Mouse (Mus musculus): ENCODE results near the gene Ano9.

Ano9 gene

DNA sequence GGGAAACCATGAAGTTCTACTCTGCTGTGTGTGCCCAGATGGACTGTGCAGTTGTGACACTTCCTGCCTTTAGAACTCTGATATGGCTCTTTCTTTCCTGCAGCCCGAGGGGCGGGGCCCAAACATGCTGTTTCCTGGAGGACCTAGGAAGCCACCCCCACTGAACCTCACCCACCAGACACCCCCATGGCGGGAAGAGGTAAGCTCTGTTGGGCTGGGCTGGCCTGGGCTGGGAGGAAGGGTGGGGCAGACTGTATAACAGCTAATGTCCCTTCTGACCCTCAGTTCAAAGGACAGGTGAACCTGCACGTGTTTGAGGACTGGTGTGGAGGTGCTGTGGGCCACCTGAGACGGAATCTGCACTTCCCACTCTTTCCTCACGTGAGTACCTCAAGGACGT is 53.4 kb downstream of the Ano9 start:
- no peak for DNase-seq (ENCODE audit: extremely low read depth, low read depth)

DNA sequence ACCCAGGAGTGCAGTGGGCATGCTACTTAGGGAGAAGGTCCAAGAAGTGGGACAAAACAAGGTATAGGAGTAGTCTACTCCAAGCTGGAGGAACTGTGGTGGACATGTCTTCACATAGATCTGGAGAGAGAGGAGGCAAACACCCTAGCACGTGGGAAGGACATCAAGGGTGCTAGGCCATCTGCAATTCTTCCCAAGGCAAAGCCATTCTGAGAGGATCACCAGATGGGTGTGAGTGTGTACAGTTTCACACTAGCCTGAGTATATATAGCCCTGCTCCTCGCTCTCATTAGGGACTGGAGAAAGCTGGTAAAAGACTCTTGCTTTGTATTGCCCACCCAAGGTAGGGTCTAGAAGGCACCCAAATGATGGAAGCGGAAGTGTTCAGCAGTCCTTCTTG is 54.3 kb downstream of the Ano9 start:
- no peak for DNase-seq (ENCODE audit: extremely low read depth, low read depth)

DNA sequence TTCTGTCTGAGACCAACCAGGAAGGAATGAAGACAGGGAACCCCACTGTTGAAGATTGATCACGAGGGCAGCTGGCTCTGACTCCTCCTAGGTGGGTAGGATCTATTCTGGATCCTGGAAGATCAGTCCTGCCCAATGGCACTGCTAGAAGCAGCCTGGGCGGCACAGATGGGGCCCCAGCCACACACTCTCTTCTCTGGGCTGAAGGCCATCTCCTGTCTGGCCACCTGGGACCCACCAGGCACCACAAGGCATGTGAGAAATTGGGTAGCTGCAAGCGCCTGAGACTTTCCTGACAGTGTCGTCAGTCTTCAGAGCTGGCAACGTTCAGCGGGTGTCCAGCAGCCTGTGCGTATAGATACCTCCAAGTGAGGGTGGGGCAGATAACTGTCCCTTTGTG is 55.1 kb downstream of the Ano9 start:
- DNase-seq (ENCODE audit: extremely low read depth, low read depth) = no peak

DNA sequence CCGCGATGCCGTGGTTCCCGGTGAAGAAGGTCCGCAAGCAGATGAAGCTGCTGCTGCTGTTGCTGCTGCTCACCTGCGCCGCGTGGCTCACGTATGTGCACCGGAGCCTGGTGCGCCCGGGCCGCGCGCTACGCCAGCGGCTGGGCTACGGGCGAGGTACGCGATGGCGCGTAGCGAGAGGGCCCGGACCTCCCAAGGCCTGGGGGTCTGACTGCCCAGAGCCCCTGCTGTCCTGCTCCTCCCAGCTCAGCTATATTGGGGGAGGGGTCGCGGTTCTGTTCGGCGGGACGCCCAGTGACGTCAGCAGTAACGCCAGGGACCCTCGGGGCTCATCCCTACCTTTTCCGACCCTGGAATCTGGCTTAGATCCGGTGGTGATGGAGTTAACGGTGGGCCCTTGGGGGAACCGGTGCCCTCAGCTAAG is 56.3 kb downstream of the Ano9 start:
- no peak for DNase-seq (ENCODE audit: extremely low read depth, low read depth)

DNA sequence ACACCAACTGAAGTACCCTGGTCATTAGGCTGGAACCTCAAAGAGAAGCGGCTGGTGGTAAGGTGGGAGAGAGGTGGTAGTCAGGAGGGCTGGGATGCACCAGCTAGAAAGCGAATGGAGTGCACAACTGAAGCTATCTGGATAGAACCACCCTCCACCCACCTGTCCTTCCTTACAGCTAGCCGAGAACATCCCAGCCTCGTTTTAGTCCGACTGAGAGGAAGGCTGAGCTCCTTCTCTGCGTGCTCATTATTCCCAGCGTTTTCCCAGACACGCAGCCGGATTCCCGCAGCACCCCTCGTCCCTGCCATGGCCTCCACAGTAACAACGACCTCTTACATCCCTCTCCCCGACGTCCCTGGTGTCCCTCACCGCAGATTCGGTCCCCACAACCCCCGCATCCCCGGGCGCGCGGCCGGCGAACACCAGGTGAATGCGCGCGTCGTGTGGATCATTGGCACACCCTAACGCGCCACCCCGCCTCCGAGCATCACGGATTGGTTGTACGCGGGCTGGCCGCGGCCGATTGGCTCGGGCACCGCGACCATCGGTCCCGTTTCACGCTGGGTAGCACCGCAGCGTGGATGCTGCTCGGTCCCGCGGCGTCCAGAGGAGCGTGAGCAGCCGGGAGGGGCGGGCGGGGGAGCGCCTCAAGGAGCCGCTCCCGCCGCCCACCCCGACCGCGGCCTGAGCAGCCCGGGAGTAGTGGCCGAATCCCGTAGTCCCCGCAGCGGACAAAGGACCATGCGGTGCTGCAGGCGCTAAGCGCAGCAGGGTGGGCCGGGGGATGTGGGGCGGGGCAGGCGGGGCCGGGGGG is 57.0 kb downstream of the Ano9 start, which contains the start of gene B4galnt4:
TSS of gene B4galnt4 (plus strand) at position 679 of the 817 bp plus-strand sequence.
- no peak for DNase-seq (ENCODE audit: extremely low read depth, low read depth)

DNA sequence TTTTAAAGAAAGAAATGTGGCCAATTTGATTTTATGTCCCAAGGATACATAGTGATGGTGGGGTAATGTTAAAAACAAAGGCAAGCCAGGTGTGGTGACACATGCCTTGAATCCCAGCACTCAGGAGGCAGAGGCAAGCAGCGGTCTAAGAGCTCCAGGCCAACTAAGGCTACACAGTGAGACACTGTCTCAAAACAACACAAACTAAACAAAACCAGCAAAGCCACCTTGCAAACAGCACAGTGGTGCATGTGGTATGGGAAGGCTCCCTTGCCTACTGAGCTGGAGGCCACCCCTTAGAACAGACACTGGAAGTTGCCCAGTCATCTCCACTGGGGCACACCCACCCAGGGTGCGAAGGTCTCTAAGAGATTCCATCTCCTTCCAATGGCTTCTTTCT is 57.7 kb downstream of the Ano9 start:
- DNase-seq (ENCODE audit: extremely low read depth, low read depth) = no peak

DNA sequence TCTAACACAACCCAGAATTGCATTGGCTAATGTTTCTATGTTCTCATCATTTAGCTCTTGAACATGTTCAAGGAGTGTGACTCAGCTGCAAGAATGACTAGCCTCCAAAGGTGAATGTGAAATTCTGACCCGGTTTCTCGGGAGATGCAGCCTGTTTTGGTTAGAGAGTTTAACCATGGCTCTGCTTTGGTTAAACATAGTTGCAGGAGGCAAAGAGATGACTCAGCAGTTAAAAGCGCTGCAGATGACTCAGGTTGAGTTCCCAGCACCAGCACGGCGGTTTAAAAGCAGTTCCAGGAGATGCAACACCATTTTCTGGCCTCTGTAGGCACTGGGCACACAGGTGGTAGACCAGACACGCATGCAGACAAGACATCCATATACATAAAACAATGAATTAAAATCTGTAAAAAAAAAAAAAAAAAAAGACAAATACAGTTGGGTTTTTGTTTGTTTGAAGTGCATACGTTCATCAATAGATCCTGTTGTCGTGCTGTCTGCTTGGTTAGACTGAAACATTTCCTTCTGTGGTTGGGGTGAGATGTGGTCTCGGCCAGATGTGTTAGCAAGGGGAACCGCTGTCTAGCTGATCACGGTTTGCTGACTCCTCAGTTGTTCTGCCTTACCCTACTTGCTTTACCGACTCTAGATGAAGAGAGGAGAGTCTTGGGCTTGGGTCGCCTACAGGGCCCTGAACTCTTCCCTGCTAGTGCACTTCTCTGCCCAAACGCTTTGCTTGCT is 58.8 kb downstream of the Ano9 start:
- no peak for DNase-seq (ENCODE audit: extremely low read depth, low read depth)

DNA sequence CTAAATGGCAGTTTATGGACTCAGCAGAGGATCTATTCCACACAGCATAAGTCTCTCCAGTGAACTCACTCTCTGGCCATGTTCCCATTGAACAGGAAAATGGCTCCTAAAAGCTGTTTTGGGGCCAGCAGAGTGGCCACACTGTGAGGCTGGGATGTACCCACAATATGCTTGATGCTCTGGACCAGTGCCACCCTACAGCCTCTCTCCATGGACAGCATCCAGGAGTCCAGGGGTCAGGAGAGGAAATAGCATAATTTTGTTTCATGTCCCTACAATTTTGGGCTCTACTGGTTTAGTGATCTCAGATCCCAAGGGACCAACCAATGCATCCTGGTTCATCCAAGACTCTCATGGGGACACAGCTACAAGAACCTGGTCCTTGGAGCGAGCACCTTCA is 60.1 kb downstream of the Ano9 start:
- no peak for DNase-seq (ENCODE audit: extremely low read depth, low read depth)

DNA sequence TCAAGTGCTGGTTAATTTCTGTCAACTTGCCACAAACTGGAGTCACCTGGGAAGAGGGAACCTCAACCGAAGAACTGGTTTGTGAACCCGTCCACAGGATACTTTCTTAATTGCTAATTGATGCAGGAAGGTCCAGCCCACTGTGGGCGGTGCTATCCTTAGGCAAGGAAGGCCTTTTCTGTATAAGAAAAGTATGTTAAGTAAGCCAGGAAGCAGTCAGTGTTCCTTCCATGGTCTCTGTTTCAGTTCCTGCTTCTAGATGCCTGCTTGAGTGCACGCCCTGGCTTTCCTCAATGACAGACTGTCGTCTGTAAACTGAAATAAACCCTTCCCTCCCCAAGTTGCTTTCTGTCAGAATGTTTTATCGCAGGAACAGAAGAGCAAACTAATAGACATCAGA is 60.6 kb downstream of the Ano9 start:
- no peak for DNase-seq (ENCODE audit: extremely low read depth, low read depth)

DNA sequence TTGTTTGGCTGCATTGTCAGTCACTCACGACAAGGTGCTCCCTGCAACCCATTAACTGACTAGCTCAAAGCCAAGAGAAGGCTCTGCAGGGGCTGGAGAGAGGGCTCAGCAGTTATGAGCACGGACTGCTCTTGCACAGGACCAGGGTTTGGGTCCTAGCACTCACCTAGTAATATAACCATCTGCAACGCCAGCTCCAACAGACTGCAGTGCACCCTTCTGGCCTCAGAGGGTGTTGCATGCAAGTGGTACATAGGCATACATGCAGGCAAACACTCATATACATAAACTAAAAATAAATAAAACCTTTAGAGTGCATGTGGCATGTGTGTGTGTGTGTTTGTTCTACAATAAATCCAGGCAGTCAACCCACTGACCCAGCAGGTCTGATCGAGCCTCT is 61.8 kb downstream of the Ano9 start:
- no peak for DNase-seq (ENCODE audit: extremely low read depth, low read depth)

DNA sequence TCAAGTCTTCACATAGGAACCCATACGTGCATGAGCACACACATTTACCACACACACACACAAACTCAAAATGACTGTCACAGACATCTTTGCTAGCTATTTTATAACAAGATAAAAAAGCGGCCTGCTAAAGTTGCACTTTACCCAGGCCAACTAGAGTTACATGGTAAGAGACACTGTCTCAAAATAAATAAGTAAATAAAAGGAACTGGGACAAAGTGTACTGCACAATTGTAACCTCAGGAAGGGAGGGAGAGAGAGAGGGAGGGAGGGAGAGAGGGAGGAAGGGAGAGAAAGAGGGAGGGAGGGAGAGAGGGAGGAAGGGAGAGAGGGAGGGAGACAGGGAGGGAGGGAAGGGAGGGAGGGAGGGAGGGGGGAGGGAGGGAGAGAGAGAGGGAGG is 65.2 kb downstream of the Ano9 start:
- no peak for DNase-seq (ENCODE audit: extremely low read depth, low read depth)

DNA sequence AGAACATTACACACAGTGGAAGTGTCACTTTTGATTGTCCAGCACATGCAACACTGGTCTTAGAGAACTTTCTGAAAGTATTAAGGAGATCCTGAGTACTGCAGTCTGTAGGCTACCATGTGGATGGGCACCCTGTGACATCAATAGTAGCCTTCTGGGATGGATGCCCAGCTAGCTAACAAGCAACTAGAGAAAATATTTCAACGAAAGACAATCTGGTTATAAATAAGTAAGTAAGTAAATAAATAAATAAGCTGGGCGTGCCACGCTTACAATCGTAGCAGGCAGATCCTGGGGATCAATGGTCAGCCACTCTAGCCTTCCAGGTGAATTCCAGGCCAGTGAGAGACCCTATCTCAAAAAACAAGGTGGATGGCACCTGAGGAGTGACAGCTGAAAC is 65.6 kb downstream of the Ano9 start:
- DNase-seq (ENCODE audit: extremely low read depth, low read depth) = no peak
